Mouse (Mus musculus): ENCODE data around the gene Birc3. TPM values are rescaled to one million over a fixed set of nuclear protein-coding genes. Genes with fewer than 3 reads are reported as not detected.

Birc3 gene
- total and polyA plus RNA-seq, 3 experiments: 11.6 to 26.5 TPM; not detected in 1

- H3K27me3 ChIP-seq (ENCODE audit: control insufficient read depth in 1 of 2, insufficient read depth in 2 of 2, low read length in 2 of 2): no peaks in the 10 kb centered on the region
- H3K9ac ChIP-seq (ENCODE audit: control insufficient read depth, low read depth, low read length, poor library complexity, severe bottlenecking): no peak overlapping the region
- peaks cover 0 to 6% of the 10 kb centered on the region in 2 experiments; a peak in 2 of 4 replicates for H3K36me3 ChIP-seq (ENCODE audit: control insufficient read depth in 1 of 2, insufficient read depth in 2 of 2, low read length in 2 of 2)
- no peak overlapping the region for H3K27ac ChIP-seq (ENCODE audit: control insufficient read depth, low read depth, low read length)
- no peak overlapping the region for H3K4me3 ChIP-seq (ENCODE audit: control insufficient read depth in 1 of 2, insufficient read depth in 1 of 2, low read depth in 2 of 2, low read length in 2 of 2)
- H3K9me3 ChIP-seq (replicated peaks; ENCODE audit: insufficient read depth, low read length): no peaks in the 10 kb centered on the region
- peaks cover 9% of the 10 kb centered on the region; the same call in 1 of the 2 replicates for H3K79me2 ChIP-seq (ENCODE audit: control insufficient read depth, insufficient read depth, low read length, poor library complexity)
- TF ChIP-seq SMC3 (IDR thresholded peaks at IDR 0.05; ENCODE audit: low read depth, low read length): no peak
- TF ChIP-seq MAZ (IDR thresholded peaks at IDR 0.05; ENCODE audit: low read depth, low read length): no peak
- TF ChIP-seq ZC3H11A (IDR thresholded peaks at IDR 0.05; ENCODE audit: low read depth, low read length): no peak
- TF ChIP-seq UBTF (IDR thresholded peaks at IDR 0.05; ENCODE audit: borderline replicate concordance, insufficient read depth, low read depth, low read length): no peak
- no peak for TF ChIP-seq POLR2AphosphoS2 (IDR thresholded peaks at IDR 0.05; ENCODE audit: low read length)
- TF ChIP-seq USF2 (IDR thresholded peaks at IDR 0.05; ENCODE audit: borderline replicate concordance in 1 of 2, insufficient read depth in 1 of 2, low read depth in 1 of 2, low read length in 2 of 2): no peak
- no peak for TF ChIP-seq ZMIZ1 (IDR thresholded peaks at IDR 0.05; ENCODE audit: low read depth, low read length)
- no peak for TF ChIP-seq ZKSCAN1 (IDR thresholded peaks at IDR 0.05; ENCODE audit: low read depth, low read length)
- no peak for TF ChIP-seq TAL1 (IDR thresholded peaks at IDR 0.05; ENCODE audit: low read length)
- no peak for TF ChIP-seq CTCF (IDR thresholded peaks at IDR 0.05 in 2 of 3, conservative IDR thresholded peaks at IDR 0.05 in 1 of 3; ENCODE audit: control insufficient read depth in 1 of 3, insufficient read depth in 1 of 3, low read depth in 2 of 3, low read length in 3 of 3, poor library complexity in 1 of 3, severe bottlenecking in 1 of 3)
- no peak for TF ChIP-seq HCFC1 (IDR thresholded peaks at IDR 0.05; ENCODE audit: low read depth, low read length)
- no peak for TF ChIP-seq SIN3A (IDR thresholded peaks at IDR 0.05; ENCODE audit: low read length)
- peaks cover 0 to 5% of the 10 kb centered on the region in 2 experiments; a peak in 2 of 4 replicates for H3K4me1 ChIP-seq (ENCODE audit: control insufficient read depth in 1 of 2, insufficient read depth in 2 of 2, low read length in 2 of 2)
- no peak for DNase-seq (ENCODE audit: low read depth, low spot score)
Measured at GRCm38 (mm10) chr9:7841221-7841620, 31.8 kb downstream of the Birc3 start.

DNA sequence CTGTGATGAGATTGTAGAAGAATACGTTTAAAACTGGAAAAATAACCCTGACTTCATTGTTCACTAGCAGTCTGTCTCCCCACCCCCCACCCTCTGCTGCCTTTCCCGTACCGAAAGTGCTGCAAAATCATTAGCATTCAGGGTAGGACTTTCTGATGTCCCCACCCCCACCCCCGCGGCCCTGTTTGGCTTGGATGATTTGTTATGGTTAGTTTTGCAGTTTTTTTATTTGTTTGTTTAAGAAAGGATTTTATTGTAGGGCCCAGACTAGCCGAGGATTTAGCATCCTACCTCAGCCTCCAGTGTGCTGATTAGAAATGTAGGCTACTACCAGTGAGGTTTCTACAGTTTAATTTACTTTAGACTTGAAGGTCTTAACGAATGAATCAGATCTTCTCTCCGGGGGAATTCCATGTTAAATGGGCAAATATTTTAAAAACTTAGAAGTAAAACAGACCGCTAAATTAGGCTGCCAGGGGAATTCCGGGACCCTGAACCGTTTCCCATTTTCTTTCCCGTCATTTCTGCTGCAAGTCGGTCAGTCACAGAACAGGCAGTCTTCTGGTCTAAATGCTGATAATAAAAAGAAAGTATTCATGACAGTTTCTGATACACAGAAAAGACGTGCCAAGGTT, 35.1 kb downstream of the Birc3 start:
- Histone ChIP-seq H3K4me1 (ENCODE audit: control insufficient read depth in 1 of 2, insufficient read depth in 2 of 2, low read length in 2 of 2) (peaks cover 2 to 16% of the 10 kb centered on the region in 2 experiments; a peak in 3 of 4 replicates), H3K79me2 (ENCODE audit: control insufficient read depth, insufficient read depth, low read length, poor library complexity) (peaks cover 25% of the 10 kb centered on the region), H3K4me3 (ENCODE audit: control insufficient read depth in 1 of 2, insufficient read depth in 1 of 2, low read depth in 2 of 2, low read length in 2 of 2) (peak overlapping the region; percentile 63 to 70), H3K9me3 (replicated peaks; ENCODE audit: insufficient read depth, low read length) (no peaks in the 10 kb centered on the region), H3K27me3 (ENCODE audit: control insufficient read depth in 1 of 2, insufficient read depth in 2 of 2, low read length in 2 of 2) (no peaks in the 10 kb centered on the region), H3K36me3 (ENCODE audit: control insufficient read depth in 1 of 2, insufficient read depth in 2 of 2, low read length in 2 of 2) (peaks cover 1 to 25% of the 10 kb centered on the region in 2 experiments; a peak in 3 of 4 replicates), H3K27ac (ENCODE audit: control insufficient read depth, low read depth, low read length) (peak overlapping the region; percentile 85), H3K9ac (ENCODE audit: control insufficient read depth, low read depth, low read length, poor library complexity, severe bottlenecking) (peak overlapping the region; percentile 81)
- peak; percentile 89 for DNase-seq (ENCODE audit: low read depth, low spot score)
- no peak for TF ChIP-seq GATA1 (IDR thresholded peaks at IDR 0.05; ENCODE audit: low read depth, low read length)
- peak; percentile 25; the same call in 1 of the 2 replicates for TF ChIP-seq SMC3 (IDR thresholded peaks at IDR 0.05; ENCODE audit: low read depth, low read length)
- peak; percentile 68 for TF ChIP-seq BHLHE40 (IDR thresholded peaks at IDR 0.05; ENCODE audit: borderline replicate concordance, low read depth, low read length)
- no peak for TF ChIP-seq GABPA (IDR thresholded peaks at IDR 0.05; ENCODE audit: low read depth, low read length)
- no peak for TF ChIP-seq SIN3A (IDR thresholded peaks at IDR 0.05; ENCODE audit: low read length)
- no peak for TF ChIP-seq TBP (IDR thresholded peaks at IDR 0.05; ENCODE audit: low read depth, low read length)
- no peak for TF ChIP-seq USF2 (IDR thresholded peaks at IDR 0.05; ENCODE audit: borderline replicate concordance in 1 of 2, insufficient read depth in 1 of 2, low read depth in 1 of 2, low read length in 2 of 2)
- TF ChIP-seq E2F4 (IDR thresholded peaks at IDR 0.05; ENCODE audit: borderline replicate concordance, low read depth, low read length): no peak
- TF ChIP-seq MAFK (IDR thresholded peaks at IDR 0.05; ENCODE audit: borderline replicate concordance, low read depth, low read length): 0 out of 2 replicates have a peak, but pooled peaks have one; percentile 30
- no peak for TF ChIP-seq ELF1 (IDR thresholded peaks at IDR 0.05; ENCODE audit: low read depth, low read length)
- TF ChIP-seq UBTF (IDR thresholded peaks at IDR 0.05; ENCODE audit: borderline replicate concordance, insufficient read depth, low read depth, low read length): no peak
- peak; percentile 20 for TF ChIP-seq ZC3H11A (IDR thresholded peaks at IDR 0.05; ENCODE audit: low read depth, low read length)
- peak; percentile 56; the same call in 1 of the 2 replicates for TF ChIP-seq ZNF384 (IDR thresholded peaks at IDR 0.05; ENCODE audit: low read depth, low read length)
- TF ChIP-seq MAZ (IDR thresholded peaks at IDR 0.05; ENCODE audit: low read depth, low read length): peak; percentile 73; the same call in 1 of the 2 replicates
- TF ChIP-seq NRF1 (IDR thresholded peaks at IDR 0.05; ENCODE audit: insufficient read depth, low read depth, low read length, poor library complexity, severe bottlenecking): no peak
- TF ChIP-seq POLR2A (IDR thresholded peaks at IDR 0.05; ENCODE audit: control insufficient read depth in 1 of 2, insufficient read depth in 1 of 2, low read depth in 1 of 2, low read length in 2 of 2, poor library complexity in 1 of 2): no peak
- no peak for TF ChIP-seq RCOR1 (IDR thresholded peaks at IDR 0.05; ENCODE audit: low read depth, low read length)
- no peak; the same call in 1 of the 2 replicates for TF ChIP-seq CHD1 (IDR thresholded peaks at IDR 0.05; ENCODE audit: low read depth, low read length)
- no peak for TF ChIP-seq USF1 (IDR thresholded peaks at IDR 0.05; ENCODE audit: low read depth, low read length)
- peak; percentile 80 for TF ChIP-seq CHD2 (IDR thresholded peaks at IDR 0.05; ENCODE audit: low read length)
- no peak for TF ChIP-seq POLR2AphosphoS5 (IDR thresholded peaks at IDR 0.05; ENCODE audit: borderline replicate concordance, low read depth, low read length)
- no peak for TF ChIP-seq TCF12 (IDR thresholded peaks at IDR 0.05; ENCODE audit: low read depth, low read length)
- TF ChIP-seq ETS1 (IDR thresholded peaks at IDR 0.05; ENCODE audit: low read depth, low read length): peak; percentile 59
